Mouse (Mus musculus) cerebellum, postnatal 25 days (tissue): Measurements from ENCODE around the gene Galt.

Experiments used
- DNase-seq, 2 experiments: peaks; one replicate each; pipeline ENCODE4 v3.0.0; 2021; ENCODE audit warnings: mixed read lengths in 2 of 2

Galt gene

DNA sequence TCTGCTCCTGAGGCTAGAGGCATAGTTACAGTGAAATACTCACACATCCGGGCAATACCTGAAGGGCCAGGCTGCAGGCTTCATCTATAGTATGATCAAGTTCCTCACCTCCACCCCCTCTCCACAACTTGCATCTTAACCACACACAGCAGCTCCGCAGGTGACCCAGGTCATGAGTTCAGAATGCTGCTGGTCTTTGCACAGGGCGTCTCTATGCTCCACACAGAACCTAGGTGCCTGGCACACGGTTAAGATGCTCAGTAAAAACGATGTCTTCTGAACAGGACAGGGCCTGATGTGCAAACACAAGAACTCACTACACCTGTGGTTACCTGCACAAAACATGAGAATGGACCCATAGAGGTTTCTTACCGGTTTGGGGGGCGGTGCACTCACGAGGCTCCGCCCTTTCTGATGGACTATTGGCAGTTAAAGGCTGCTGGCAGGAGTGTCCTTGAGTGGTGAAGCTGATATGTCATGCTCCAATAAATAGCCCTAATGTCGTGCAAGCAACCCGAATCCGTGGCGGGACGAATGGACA is at the start of gene Galt:
Gene Galt, plus strand, starts transcription at position 432 of the 541 bp plus-strand sequence.
- DNase-seq = peak in 1 of 2 experiments; percentile 86

DNA sequence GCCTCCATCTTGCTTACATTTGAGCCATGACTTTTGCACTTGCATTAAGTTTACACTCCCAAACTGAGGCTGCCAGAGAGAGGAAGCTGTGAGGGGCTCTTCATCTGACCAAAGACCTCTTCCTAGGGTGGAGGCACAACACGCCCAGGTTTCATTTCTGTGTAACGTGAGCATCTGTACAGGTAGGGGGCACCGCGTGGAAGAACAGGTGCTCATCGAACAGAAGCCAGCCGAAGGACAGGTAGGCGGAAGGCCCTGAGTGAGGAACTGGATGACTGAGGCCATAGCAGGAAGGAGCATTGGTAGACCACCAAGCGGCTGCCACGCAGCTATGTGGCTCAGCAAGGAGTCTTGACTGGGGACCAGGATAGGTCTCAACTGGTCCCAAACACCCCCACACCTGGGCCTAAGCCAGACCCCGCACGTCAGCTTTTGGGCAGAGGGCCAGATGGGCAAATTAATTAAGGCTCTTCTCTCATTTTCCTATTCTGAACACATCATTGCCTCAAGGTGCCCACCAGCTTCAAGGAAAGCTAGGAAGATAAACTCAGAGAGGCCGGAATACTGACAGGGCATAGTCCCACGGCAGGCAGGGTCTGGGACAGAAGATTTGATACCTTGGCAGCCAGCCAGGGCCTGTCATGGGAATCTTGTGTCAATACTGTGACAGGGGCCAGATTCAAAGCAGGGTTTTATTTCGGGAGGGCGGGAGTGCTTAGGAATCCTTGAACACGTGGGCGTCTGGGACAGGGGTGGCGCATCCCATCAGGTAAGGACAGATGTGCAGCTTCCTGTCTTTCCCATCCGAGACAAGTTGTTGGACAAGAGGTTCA is 48.9 kb upstream of the Galt start:
- peak; percentile 25 to 53 for DNase-seq

DNA sequence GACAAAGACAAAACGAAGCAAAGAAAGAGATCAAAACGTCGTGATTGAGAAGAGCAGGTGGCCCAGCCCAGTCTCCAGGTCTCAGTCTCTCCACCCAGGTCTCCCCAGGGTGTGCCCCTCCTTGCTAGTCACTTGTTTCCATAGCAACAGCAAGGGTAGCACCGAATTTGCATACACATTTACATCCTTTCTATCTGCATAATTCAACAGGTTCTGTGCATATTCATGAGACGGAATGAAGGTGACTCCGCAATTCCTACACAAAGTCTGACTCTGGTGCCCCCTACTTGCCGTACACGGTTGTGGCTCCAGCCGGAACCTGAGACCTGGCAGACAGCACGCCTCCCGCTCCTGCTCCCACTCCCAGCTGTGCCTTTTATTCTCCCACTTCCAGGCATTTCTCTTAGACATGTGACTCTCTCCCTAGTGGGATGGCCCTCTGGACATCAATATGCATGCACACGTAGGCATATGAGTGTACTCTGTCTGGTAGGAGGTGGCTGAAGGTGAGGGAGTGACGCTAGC is 48.0 kb upstream of the Galt start:
- DNase-seq = peak; percentile 82 to 85

DNA sequence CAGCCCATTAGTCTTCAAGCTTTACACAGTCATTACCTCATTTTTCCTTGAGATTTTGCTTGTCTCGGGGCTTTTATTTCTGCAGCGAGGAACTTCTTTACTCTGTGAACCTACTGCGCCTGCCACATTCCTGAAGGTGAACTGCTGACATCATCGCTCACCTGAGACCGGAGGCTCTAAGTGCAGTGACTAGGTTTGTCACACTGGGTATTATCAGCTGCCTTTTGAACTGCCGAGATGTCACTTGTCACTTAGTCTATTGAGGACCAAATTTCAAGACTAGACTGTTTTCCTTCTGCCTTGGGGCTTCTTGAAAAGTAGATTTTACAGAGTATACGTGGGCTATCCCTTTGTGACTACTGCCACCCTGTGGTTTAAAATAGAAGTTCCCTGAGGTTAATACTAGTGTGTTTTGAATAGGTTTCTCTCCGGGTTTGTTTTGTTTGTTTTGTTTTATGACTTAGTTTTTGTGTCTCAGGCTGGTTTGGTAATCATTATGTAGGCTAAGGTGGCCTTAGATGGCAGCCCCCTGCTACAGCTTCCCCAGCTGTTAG is 46.8 kb upstream of the Galt start:
- DNase-seq = no peak

DNA sequence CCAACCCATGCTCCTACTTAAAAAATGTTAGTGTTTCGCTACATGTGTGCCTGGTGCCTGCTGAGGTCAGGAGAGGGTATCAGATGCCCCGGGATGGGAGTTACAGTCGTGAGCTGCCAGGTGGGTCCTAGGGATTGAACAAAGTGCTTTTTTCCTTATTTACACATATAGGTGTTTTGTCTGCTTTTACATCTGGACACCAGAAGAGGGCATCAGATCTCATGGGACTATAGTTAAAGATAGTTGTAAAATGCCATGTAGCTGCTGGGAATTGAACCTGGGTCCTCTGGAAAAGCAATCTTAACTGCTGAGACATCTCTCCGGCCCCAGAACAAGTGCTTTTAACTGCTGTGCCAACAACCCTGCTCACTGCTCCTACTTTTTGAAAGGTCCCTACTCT is 44.8 kb upstream of the Galt start:
- DNase-seq = no peak

DNA sequence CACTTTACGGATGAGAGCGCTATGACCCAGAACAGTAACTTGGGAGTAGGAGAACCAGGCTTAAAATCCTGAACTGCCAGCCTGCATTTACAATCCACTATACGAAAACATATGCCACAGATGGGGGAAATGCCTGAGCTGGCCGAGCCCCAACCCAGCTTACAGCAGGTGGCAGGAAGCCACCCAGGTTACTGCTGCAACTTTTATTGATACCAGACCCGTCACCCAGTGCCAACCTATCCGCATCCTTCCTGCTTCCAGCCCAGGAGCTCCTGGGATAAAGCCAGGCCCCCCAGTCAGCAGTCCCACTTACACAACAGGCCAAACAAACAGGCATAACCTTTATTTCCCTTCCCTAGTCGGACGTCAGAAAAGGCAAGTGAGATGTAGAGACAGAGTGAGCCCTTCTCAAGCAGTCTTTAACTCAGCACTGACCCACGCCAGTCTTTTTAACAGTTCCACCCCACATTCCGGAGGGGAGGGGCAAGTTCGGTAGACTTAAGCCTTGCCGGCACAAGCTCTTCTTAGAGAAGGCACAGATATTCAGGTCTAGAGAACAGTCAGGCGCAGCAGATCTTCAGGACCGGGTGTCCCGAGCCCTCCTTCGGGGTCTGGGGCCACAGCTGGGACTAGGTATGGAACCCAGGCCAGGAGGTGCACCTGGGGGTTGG is 43.2 kb upstream of the Galt start:
- peak; percentile 60 to 68 for DNase-seq

DNA sequence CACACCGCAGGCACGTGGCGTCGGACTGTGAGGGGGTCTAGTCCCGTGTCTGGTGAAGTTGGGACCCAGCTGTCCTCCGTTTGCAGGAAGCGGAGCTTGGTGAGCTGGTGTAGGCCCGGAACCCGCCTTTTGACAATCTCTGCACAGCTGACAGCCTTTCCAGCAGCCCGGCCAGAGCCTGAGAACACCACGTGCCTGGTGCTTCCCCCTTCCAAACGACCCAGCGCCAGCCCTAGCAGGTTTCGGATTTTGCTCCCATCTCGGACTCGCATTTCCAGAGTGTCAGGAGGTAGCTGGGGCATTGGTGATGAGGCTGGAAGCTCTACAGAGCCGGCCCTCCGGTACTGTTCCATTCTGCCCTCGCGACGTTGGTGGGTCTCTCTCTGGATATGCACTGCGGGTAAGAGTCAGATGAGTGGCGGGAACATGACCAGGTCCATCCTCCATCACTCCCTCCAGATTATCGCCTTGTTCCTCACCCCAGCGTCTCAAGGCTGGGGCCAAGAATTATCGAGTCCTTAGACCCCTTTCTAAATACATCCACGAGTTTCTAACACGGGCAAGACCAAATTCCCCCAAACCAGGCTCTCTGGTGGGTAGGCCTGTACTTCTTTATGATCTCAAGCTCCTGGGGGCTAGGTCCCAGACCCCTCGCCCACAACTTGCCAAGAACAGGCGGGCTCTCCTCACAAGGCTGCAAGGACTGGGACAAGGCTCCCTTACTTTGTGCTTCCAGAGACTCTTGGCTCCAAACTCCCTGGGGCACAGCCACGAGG is 42.4 kb upstream of the Galt start:
- peak; percentile 44 to 47 for DNase-seq

DNA sequence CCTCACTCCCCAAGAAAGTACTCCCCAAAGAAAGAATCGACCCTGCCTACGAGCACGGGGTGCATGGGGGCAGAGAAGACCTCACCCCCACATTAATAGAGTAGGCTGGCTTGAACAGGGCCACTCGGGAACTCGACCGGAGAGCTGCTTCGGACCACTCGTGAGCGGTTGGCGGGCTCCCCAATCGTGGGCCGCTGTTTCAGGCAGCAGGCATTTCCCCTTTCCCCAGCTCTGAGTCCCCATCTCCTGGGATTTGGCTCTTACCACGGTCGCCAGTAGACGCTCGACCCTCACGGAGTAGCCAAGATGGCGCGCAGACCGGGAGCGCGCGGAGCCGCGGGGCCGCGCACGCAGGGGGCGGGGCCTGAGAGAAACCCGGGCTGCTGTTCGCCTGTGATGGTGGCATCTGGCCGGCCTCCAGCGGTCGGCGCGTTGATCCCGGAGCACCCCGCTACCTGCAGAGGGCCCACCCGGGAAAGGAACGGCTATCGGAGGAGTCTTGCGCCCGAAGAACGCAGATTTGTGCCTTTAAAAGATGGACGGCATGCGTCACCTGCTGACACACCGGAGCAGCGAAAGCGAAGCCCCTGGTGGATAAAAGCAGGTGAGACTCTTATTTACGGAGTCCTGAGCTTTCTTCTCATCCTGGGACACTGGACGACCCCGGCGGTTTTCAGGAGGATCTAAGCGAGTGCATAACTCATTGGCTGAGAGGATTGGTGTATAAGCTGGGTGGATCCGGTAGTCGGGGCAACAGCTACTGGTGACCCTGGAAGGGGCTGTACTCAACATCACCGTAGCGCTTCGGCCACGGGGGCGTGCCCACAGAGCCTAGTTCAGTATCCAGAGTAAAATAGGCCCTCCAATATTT is 41.6 kb upstream of the Galt start, which contains the start of gene Rpp25l:
Gene Rpp25l, minus strand, starts transcription at position 338 of the 871 bp plus-strand sequence.
- DNase-seq = peak; percentile 92 to 94

DNA sequence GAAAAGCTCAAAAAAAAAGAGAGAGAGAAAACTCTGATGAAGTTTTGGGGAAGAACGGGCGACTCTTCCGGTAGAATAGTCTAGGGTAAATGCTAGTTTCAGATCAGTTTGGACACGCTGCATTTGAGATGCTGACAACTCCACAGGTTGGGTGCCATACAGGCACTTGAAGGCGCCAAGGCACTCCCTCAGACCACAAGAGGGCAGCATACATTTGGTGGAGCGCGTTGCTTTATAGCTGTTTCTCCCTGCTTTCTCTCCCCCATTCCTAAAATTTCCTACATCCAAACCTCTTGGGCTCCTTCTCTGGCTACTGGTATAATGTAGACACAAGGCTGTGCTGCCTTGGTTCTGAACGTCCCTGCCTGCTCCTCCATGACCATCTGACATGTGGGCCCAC is 40.8 kb upstream of the Galt start:
- DNase-seq = peak; percentile 75 to 88

DNA sequence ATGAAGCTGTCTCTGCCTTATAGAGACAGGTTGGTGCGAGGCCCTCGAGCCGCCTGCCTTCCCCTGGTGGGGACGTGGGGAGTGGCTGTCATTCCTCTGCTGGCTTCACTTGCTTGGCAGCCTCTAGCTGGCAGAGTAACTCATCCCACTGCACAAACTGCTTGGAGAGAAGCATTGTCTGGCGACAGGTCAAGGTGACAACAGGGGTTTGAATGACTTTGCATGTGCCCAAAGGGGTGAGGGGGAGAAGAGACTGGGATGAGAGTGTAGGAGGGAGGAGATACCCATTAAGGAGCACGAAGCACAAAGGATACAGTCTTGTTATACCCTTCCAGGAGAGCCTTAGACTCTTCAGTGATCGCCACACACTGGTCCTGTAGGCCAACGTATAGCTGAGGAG is 39.9 kb upstream of the Galt start:
- DNase-seq = no peak

DNA sequence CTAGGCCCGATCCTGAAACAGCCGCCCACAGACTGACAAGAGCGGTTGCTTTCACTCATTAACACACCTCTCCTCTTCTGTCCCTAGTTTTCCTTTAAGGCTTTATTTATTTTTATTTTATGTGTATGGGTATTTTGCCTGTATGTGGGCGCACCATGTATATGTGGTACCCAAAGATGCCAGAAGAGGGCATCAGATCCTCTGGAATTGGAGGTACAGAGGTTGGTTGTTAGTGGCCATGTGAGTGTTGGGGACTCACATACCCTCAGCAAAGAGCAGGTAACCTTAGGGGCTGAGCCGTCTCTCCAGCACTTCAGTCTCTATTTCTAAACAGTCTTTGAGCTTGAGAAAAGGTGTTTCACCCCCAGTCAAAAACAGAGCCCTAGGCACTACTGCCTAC is 39.4 kb upstream of the Galt start:
- DNase-seq = peak; percentile 56 to 74

DNA sequence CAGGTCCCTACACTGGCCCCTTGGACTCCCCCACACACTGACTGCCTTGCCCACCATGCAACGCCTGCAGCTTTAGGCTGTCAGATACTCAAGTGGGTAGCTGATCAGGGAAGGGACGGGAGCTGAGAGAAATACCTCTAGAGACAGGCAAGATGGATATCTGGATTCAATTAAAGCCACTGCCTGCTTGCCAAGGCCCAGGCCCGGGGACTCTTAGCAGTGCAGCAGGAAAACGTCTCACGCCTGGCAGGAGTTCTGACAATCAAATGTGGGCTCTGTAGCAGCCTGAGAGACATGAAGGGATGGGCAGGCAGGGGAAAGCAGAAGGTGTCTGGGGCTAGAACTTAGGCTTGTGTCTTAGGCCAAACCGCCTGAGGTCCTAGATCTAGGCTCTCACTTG is 38.2 kb upstream of the Galt start:
- DNase-seq = no peak

DNA sequence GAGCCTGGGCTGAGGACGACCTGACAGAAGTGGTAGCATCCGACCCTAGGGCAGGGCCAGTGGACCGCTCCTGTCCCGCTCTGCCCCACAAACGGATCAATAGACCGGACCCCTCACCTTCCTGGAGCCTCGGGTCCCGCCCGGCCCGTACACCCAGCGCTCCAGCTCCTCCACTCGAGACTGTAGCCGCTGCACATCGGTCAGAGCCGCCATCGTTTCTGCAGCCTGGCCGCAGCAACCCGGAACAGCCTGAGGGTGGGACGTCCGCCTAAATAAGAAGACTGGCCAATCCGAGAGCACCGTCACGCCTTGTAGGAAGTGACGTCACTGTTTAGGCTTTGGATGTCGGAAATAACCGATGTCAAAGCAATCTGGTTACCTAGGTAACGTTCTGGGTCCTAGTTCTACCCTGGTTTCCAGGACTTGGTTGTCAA is 32.1 kb upstream of the Galt start, which contains the start of gene Dctn3:
Gene Dctn3, minus strand, starts transcription at position 253 of the 434 bp plus-strand sequence.
- DNase-seq = peak; percentile 87 to 90

DNA sequence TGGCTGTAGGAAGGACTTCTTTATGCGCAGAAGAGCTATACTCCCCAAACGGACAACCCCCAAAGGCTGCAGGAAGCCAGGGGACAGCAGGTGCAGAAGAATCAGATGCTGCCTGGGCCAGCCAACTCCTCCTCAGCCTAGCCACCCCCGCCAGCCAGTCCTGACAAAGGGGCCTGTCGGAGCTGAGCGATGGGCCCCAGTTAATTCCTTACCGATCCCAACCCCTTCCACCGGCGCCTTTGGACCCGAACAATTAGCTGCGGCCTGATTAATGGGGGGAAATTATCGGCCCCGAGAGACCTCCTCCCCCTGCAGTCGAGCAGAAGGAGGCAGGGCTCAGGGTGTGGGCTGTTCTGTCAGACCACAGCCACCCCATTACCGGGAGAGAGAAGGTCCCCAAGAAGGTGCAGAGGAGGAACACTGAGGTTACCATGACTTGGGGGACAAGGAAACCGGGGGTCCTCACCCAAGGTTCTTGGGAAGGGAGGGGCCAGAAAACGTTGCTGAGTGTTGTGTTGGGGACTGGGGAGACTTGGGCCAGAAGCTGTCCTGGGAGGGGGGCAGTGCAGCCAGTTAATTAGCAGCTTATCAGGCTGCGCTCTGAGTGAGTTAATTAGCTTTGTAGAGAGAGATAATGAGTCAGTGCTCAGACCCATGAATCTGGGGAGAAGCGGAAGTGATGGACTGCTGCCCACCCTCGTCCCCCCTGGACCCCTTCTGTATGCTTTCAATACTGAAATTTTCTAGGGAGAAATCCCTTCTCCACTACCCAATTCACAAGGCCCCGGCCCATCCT is 28.0 kb upstream of the Galt start:
- no peak for DNase-seq

DNA sequence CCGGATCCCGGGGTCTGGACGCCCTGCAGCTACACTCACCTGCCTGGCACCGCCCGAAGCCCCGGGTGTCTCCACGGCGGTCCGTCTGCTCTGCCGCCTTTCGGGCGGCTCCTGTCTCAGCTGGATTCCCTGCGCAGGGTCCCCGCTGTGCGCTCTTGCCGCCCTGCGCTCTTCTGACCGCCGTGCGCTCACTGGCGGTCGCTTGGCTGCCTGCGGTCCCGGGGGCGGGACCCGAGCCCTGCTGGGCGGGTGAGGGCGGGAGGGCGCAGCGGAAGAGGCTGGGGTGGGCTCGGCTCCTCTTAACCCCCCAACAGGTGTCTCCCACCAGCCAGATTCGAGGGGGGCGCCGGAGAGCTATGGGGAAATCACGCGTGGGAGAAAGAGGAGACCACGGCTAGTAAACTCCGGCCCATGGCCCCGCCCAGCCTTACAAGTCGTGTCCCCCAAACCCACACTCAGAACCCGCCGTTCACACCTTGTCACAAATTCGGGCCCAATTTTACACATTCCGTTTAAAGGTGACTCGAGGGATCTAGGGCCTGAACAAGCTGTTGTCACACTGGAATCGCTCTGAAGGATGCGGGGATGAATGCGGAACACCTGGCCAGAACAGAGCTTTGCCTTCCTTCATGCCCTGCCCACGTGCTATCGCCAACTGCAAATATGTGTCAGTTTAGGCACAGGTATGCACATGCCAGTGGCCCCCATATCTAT is 23.8 kb upstream of the Galt start, which contains the start of gene Arid3c:
Gene Arid3c, minus strand, starts transcription at position 91 of the 714 bp plus-strand sequence.
- DNase-seq = no peak

DNA sequence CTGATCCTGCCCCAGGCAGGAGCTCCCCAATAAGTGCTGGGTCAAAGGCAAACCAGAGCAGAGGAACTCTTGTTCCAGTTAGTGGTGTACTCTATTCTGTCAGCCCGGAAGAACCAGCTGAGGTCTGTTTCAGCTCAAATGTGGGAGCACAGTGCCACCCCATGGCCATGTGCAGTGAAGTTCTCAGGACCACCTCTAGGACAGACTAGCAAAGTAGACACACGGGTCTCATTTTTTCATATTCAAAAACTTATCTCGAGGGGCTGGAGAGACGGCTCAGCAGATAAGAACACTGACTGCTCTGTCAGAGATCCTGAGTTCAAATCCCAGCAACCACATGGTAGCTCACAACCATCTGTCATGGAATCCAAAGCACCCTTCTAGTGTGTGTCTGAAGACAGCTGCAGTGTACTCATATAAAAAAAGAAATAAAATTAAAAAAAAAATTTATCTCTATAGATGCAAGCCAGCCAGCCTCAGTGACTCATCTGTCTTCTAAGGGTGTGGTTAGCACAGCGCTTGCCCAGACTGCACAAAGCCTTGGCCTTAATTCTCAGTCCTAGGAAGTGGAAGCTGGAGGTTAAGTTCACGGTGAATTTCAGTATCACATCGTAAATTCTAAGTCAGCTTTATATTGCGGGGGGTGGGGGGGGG is 17.3 kb upstream of the Galt start:
- peak; percentile 75 to 83 for DNase-seq

DNA sequence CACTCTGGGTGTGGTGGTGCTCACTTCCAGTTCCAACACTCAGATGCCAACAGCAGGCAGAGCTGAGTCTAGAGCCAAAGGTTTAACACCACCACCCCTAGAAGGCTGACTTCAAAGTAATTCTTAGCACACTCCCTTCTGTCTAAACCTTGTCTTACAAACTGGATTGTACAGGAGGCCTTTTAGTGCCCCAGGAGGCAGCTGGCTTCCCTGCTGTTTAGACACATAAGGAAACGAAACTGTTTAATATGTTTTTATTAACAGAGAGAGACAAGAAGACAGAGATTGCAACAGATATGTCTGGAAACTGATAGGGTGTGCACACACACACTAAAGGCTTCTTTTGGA is 16.8 kb upstream of the Galt start:
- no peak for DNase-seq

DNA sequence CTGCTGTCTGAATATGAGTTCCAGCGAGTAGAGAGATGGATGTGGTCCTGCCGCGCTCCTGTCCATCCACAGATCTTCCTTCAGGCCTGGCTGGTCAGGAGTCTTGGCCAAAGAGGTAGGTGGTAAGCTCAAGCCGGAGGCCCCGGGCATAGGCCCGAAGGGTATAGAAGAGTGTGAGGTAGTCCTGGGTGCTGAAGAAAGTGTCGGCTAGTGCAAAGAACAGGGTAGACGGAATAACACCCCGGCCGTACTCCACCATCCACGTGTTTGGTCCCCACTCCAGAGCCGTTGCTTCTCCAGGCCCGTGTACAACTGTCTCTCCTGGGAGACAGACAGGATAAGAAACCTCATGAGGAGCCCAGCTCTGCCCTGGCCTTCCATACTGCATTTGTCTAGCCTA is 15.8 kb upstream of the Galt start:
- DNase-seq = no peak
